Mouse (Mus musculus): Measurements from ENCODE around the gene Adcy2. TPM values are rescaled to one million over a fixed set of nuclear protein-coding genes. Genes with fewer than 3 reads are reported as not detected.

Gene Adcy2
- total and polyA plus RNA-seq, 3 experiments, result not detected

DNA sequence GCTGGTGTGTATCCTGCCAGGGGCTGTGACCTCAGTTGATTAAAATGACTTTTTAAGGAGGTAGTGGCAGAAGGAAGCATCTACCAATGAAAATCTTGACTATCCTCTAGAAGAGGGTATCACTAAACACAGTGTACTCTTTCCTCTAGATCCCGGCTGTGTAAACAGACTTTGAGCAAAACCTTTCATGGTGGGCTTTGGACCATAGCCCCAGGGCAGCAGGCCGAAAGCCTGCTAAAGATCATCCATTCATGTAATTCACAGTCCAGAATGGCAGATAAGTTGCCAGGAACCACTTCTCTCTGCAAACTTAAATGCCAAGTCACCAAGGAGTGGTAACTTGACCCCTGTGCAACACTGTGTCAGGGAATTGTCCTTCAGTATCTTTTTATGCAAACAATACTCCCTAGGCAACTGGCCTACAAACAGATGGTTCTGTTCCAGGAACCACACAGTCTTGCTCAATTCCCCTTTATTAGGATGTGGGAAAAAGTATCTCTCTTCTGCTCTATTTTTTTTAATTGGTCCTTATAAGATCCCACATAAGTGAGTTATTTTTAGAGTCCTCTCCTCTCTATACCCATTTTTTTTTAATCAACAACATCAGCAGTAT lies 225.6 kb downstream of the Adcy2 start:
- TF ChIP-seq NELFE (IDR thresholded peaks at IDR 0.05; ENCODE audit: low read depth, low read length) (no peak), SIN3A (IDR thresholded peaks at IDR 0.05; ENCODE audit: low read length) (no peak), TCF12 (IDR thresholded peaks at IDR 0.05; ENCODE audit: low read depth, low read length) (no peak), KAT2A (IDR thresholded peaks at IDR 0.05; ENCODE audit: insufficient replicate concordance, low read length) (no peak)
- no peak overlapping the region for H3K9ac ChIP-seq (ENCODE audit: insufficient read depth, low read depth)
- no peak overlapping the region for H3K4me3 ChIP-seq (replicated peaks in 1 of 3; ENCODE audit: low read depth in 2 of 3, low read length in 2 of 3, poor library complexity in 1 of 3)
- H3K36me3 ChIP-seq (replicated peaks in 1 of 2; ENCODE audit: control insufficient read depth in 1 of 2, insufficient read depth in 1 of 2, low read length in 1 of 2), result no peaks in the 10 kb centered on the region
- H3K4me2 ChIP-seq (ENCODE audit: insufficient read depth, low read depth, poor library complexity, severe bottlenecking), result no peak overlapping the region
- H3K4me1 ChIP-seq (ENCODE audit: control insufficient read depth in 1 of 2, insufficient read depth in 2 of 2), result no peaks in the 10 kb centered on the region
- peaks cover 47% of the 10 kb centered on the region for H3K9me3 ChIP-seq (replicated peaks; ENCODE audit: low read length)
- no peaks in the 10 kb centered on the region for H3K27me3 ChIP-seq (replicated peaks)
- DNase-seq (ENCODE audit: extremely low read depth), result no peak
- dilution Hi-C loops (cut with MboI; ENCODE audit: extremely low pct_ligation_motif_present, extremely low pct_unique_long_range_greater_than_20kb, low sequenced_read_pairs) (no loop called here), in situ Hi-C loops (cut with MboI; ENCODE audit: low pct_ligation_motif_present, low pct_unique_long_range_greater_than_20kb, low sequenced_read_pairs) (no loop called here)
- H3K27ac ChIP-seq (ENCODE audit: insufficient read depth, low read depth), result no peak overlapping the region
- no peaks in the 10 kb centered on the region for H3K79me2 ChIP-seq (replicated peaks; ENCODE audit: control insufficient read depth, extremely low read depth, insufficient read depth, poor library complexity, severe bottlenecking)

DNA sequence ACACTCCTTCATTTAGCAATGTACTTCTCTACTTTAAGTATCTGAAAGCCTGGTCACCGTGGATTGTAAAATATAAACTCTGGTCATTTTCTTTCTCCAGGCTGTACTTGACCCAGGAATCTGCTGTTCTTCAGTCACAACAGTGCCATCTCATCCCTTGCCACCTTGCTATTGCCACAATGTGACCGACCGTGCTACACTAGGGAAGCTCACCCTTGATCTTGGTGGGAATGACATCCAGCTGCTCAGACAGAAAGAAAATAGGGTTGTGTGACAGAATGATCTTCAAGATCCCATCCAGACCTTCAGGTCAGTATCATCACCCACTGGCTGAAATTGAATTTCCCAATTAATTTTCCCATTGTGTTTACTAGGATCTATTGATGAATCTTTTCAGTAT lies 230.8 kb downstream of the Adcy2 start:
- dilution Hi-C loops (cut with MboI; ENCODE audit: extremely low pct_ligation_motif_present, extremely low pct_unique_long_range_greater_than_20kb, low sequenced_read_pairs) (no loop called here), in situ Hi-C loops (cut with MboI; ENCODE audit: low pct_ligation_motif_present, low pct_unique_long_range_greater_than_20kb, low sequenced_read_pairs) (no loop called here)
- peaks cover 61% of the 10 kb centered on the region for H3K9me3 ChIP-seq (replicated peaks; ENCODE audit: low read length)
- H3K27ac ChIP-seq (ENCODE audit: insufficient read depth, low read depth), result no peak overlapping the region
- H3K36me3 ChIP-seq (replicated peaks in 1 of 2; ENCODE audit: control insufficient read depth in 1 of 2, insufficient read depth in 1 of 2, low read length in 1 of 2), result no peaks in the 10 kb centered on the region
- no peak overlapping the region for H3K4me2 ChIP-seq (ENCODE audit: insufficient read depth, low read depth, poor library complexity, severe bottlenecking)
- TF ChIP-seq SMC3 (IDR thresholded peaks at IDR 0.05; ENCODE audit: low read depth, low read length) (no peak), ELF1 (IDR thresholded peaks at IDR 0.05; ENCODE audit: low read depth, low read length) (no peak), ZNF384 (IDR thresholded peaks at IDR 0.05; ENCODE audit: low read depth, low read length) (no peak), MAFK (IDR thresholded peaks at IDR 0.05; ENCODE audit: insufficient replicate concordance, low read length) (no peak), MXI1 (IDR thresholded peaks at IDR 0.05; ENCODE audit: low read depth, low read length) (no peak), MEF2A (IDR thresholded peaks at IDR 0.05; ENCODE audit: borderline replicate concordance, low read depth, low read length) (no peak), JUN (IDR thresholded peaks at IDR 0.05; ENCODE audit: insufficient read depth, low read depth, low read length) (no peak), GABPA (IDR thresholded peaks at IDR 0.05; ENCODE audit: insufficient replicate concordance, low read depth, low read length) (no peak)
- H3K27me3 ChIP-seq (replicated peaks), result no peaks in the 10 kb centered on the region
- no peaks in the 10 kb centered on the region for H3K79me2 ChIP-seq (replicated peaks; ENCODE audit: control insufficient read depth, extremely low read depth, insufficient read depth, poor library complexity, severe bottlenecking)
- no peak for DNase-seq (ENCODE audit: extremely low read depth)
- no peak overlapping the region for H3K9ac ChIP-seq (ENCODE audit: insufficient read depth, low read depth)
- no peak overlapping the region for H3K4me3 ChIP-seq (replicated peaks in 1 of 3; ENCODE audit: low read depth in 2 of 3, low read length in 2 of 3, poor library complexity in 1 of 3)
- no peaks in the 10 kb centered on the region for H3K4me1 ChIP-seq (ENCODE audit: control insufficient read depth in 1 of 2, insufficient read depth in 2 of 2)

DNA sequence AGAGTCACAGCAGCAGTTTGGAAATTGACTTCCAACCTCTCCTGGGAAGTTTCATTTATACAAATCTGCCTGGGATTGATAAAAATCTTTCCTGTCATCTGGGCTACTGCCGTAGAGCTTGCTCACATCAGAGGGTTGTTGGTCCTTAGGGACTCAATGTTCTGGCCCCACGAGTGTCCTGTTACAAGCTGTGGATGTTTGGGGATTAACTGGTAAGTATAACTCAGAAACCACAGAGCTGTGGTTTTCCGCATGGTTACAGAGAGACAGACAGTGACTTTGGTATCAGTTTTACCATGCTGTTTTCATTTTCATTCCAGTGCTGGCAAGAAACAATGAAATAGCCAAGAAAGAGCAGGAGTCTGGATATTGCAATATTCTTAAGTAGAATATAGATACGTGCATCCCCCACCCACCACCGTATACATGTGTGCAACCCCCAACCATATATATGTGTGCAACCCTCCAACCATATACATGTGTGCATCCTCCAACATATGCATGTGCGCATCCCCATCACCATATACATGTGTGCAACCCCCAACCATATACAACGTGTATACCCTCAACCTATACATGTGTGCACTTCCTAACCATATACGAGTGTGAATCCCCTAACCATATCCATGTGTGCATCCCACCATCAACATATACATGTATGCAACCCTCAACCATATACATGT lies 233.3 kb downstream of the Adcy2 start:
- no peaks in the 10 kb centered on the region for H3K27me3 ChIP-seq (replicated peaks)
- TF ChIP-seq USF1 (IDR thresholded peaks at IDR 0.05; ENCODE audit: low read depth, low read length), result no peak
- TF ChIP-seq MEF2A (IDR thresholded peaks at IDR 0.05; ENCODE audit: borderline replicate concordance, low read depth, low read length), result no peak
- TF ChIP-seq GABPA (IDR thresholded peaks at IDR 0.05; ENCODE audit: insufficient replicate concordance, low read depth, low read length), result no peak
- no peak for TF ChIP-seq MAFK (IDR thresholded peaks at IDR 0.05; ENCODE audit: insufficient replicate concordance, low read length)
- no peak for TF ChIP-seq NELFE (IDR thresholded peaks at IDR 0.05; ENCODE audit: low read depth, low read length)
- H3K27ac ChIP-seq (ENCODE audit: insufficient read depth, low read depth), result no peak overlapping the region
- dilution Hi-C loops (cut with MboI; ENCODE audit: extremely low pct_ligation_motif_present, extremely low pct_unique_long_range_greater_than_20kb, low sequenced_read_pairs), result no loop called here
- H3K4me1 ChIP-seq (ENCODE audit: control insufficient read depth in 1 of 2, insufficient read depth in 2 of 2), result no peaks in the 10 kb centered on the region
- H3K9ac ChIP-seq (ENCODE audit: insufficient read depth, low read depth), result no peak overlapping the region
- H3K4me2 ChIP-seq (ENCODE audit: insufficient read depth, low read depth, poor library complexity, severe bottlenecking), result no peak overlapping the region
- in situ Hi-C loops (cut with MboI; ENCODE audit: low pct_ligation_motif_present, low pct_unique_long_range_greater_than_20kb, low sequenced_read_pairs), result no loop called here
- H3K79me2 ChIP-seq (replicated peaks; ENCODE audit: control insufficient read depth, extremely low read depth, insufficient read depth, poor library complexity, severe bottlenecking), result no peaks in the 10 kb centered on the region
- no peaks in the 10 kb centered on the region for H3K36me3 ChIP-seq (replicated peaks in 1 of 2; ENCODE audit: control insufficient read depth in 1 of 2, insufficient read depth in 1 of 2, low read length in 1 of 2)
- DNase-seq (ENCODE audit: extremely low read depth), result no peak
- no peak overlapping the region for H3K4me3 ChIP-seq (replicated peaks in 1 of 3; ENCODE audit: low read depth in 2 of 3, low read length in 2 of 3, poor library complexity in 1 of 3)
- H3K9me3 ChIP-seq (replicated peaks; ENCODE audit: low read length), result peaks cover 62% of the 10 kb centered on the region
